Mouse (Mus musculus) bone marrow macrophage, adult 2 months (primary cell): ENCODE data around the gene Sult2a5.

Experiments used
- CTCF ChIP-seq: IDR thresholded peaks from 2 replicates; pipeline ENCODE4 v1.5.1; 2012; ENCODE audit warnings: low read depth, mild to moderate bottlenecking, low read length, moderate library complexity
- POLR2A ChIP-seq: IDR thresholded peaks from 2 replicates; pipeline ENCODE4 v1.6.1; 2012; ENCODE audit warnings: mild to moderate bottlenecking, low read depth, low read length, borderline replicate concordance

DNA sequence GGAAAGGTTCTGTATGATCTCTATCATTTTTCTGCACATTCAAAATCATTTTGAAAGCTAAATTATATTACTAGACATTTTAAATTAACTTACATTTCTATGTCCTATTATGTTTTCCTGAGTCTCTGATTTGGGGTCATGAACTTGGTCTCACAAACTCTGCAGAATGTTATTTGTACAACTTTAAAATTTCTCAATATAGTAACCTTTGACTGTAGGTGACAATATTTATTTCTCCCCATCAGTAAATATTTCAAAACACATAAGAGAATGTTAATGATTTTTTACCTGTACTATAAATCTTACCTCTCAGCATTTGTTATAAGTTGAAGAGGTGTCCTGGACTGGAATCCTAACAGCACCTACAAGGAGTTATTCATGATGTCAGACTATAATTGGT, at the start of gene Sult2a5:
- no peak for TF ChIP-seq POLR2A
- no peak for TF ChIP-seq CTCF
